Mouse (Mus musculus) spleen, adult 2 months (tissue): ENCODE measurements around the gene Asxl2. TPM values are rescaled to one million over a fixed set of nuclear protein-coding genes. Genes with fewer than 3 reads are reported as not detected.
A peak's percentile ranks its signal among the peaks of the same experiment; 100 is the strongest.
"Not testable (repeated sequence)": the region's sequence is repeated elsewhere in the genome, so short reads cannot be mapped to it uniquely, and the experiment has no call there.

Experiments used
- DNase-seq, 2 experiments: peaks; one replicate each; pipeline versions ENCODE4 v3.0.0 to v3.0.0-alpha.2; 2012 to 2021; ENCODE audit warnings: low spot score in 2 of 2, low read depth in 1 of 2
- H3K27ac ChIP-seq: fragments of 200-500 bp; 2 replicates; pipeline ENCODE4 v1.5.1; 2012; ENCODE audit warnings: low read length, inconsistent platforms; ENCODE audit not compliant: insufficient read depth
- H3K27me3 ChIP-seq: fragments of 200-500 bp; 2 replicates; pipeline ENCODE4 v1.6.1; 2012; ENCODE audit warnings: mild to moderate bottlenecking, moderate library complexity, low read length, inconsistent platforms; ENCODE audit not compliant: control insufficient read depth, insufficient read depth
- H3K36me3 ChIP-seq: fragments of 200-500 bp; 2 replicates; pipeline ENCODE4 v1.6.1; 2012; ENCODE audit warnings: mild to moderate bottlenecking, low read length, inconsistent platforms; ENCODE audit not compliant: control insufficient read depth, insufficient read depth
- H3K4me1 ChIP-seq: fragments of 200-500 bp; 2 replicates; pipeline ENCODE4 v1.6.1; 2011; ENCODE audit warnings: inconsistent platforms; ENCODE audit not compliant: control insufficient read depth, insufficient read depth, insufficient read length
- H3K4me3 ChIP-seq: fragments of 200-500 bp; 2 replicates; pipeline ENCODE4 v1.5.1; 2011; ENCODE audit warnings: mild to moderate bottlenecking, inconsistent platforms; ENCODE audit not compliant: insufficient read depth, insufficient read length; ENCODE audit errors: extremely low read depth
- CTCF ChIP-seq: fragments of 200-500 bp; IDR thresholded peaks from 2 replicates; pipeline ENCODE4 v1.5.1; 2011; ENCODE audit warnings: mild to moderate bottlenecking, inconsistent platforms; ENCODE audit not compliant: insufficient read depth, insufficient read length, insufficient replicate concordance; ENCODE audit errors: extremely low read depth
- POLR2A ChIP-seq: fragments of 200-500 bp; IDR thresholded peaks from 2 replicates; pipeline ENCODE4 v1.6.1; 2011; ENCODE audit warnings: low read depth, low read length, inconsistent platforms
- WGBS: fragments of 180-500 bp; shearing (Covaris S2); methylation state at CpG from one replicate; pipeline ENCODE4 v1.1.7; 2018; 5-methylcytosine and 5-hydroxymethylcytosine counted together
- polyA plus RNA-seq: library from polyadenylated mRNA; depleted of rRNA; stranded (reverse); fragments of >200 nt; gene quantifications from 2 replicates; pipeline ENCODE4 v1.2.3, GENCODE M21; 2012

Gene Asxl2
- polyA plus RNA-seq, 1 experiment, result 7.1 TPM

GRCm38 (mm10) chr12:3390071-3390470 is 36.6 kb upstream of the Asxl2 start:
- Histone ChIP-seq H3K4me3 (no peak overlapping the region), H3K27ac (no peak overlapping the region), H3K4me1 (no peaks in the 10 kb centered on the region), H3K36me3 (no peaks in the 10 kb centered on the region), H3K27me3 (no peaks in the 10 kb centered on the region)
- no peak for DNase-seq
- TF ChIP-seq CTCF, result no peak
- TF ChIP-seq POLR2A, result no peak
- WGBS, result 92% methylated on average over 2 of the region's 2 CpGs

- no peaks in the 10 kb centered on the region for H3K36me3 ChIP-seq
- WGBS, result 41% methylated on average over 12 of the region's 12 CpGs
- no peak overlapping the region for H3K27ac ChIP-seq
- H3K27me3 ChIP-seq, result no peaks in the 10 kb centered on the region
- TF ChIP-seq POLR2A, result no peak
- peak; percentile 94 for TF ChIP-seq CTCF
- H3K4me3 ChIP-seq, result no peak overlapping the region
- DNase-seq, result peak; percentile 36 to 74
- no peaks in the 10 kb centered on the region for H3K4me1 ChIP-seq
Measured at GRCm38 (mm10) chr12:3390577-3391262, 35.9 kb upstream of the Asxl2 start.

- Histone ChIP-seq H3K4me1 (no peaks in the 10 kb centered on the region), H3K27me3 (no peaks in the 10 kb centered on the region), H3K27ac (no peak overlapping the region), H3K4me3 (no peak overlapping the region), H3K36me3 (no peaks in the 10 kb centered on the region)
- DNase-seq, result no peak
- 52% methylated on average over 1 of the region's 1 CpGs for WGBS
- TF ChIP-seq POLR2A, result no peak
- TF ChIP-seq CTCF, result no peak
Measured at GRCm38 (mm10) chr12:3391276-3391675, 35.4 kb upstream of the Asxl2 start.

- DNase-seq, result no peak
- Histone ChIP-seq H3K27ac (no peak overlapping the region), H3K4me3 (no peak overlapping the region), H3K36me3 (no peaks in the 10 kb centered on the region), H3K4me1 (no peaks in the 10 kb centered on the region), H3K27me3 (no peaks in the 10 kb centered on the region)
- WGBS, result 93% methylated on average over 4 of the region's 4 CpGs
- TF ChIP-seq CTCF (no peak), POLR2A (no peak)
Measured at GRCm38 (mm10) chr12:3393140-3393539, 33.5 kb upstream of the Asxl2 start.

- DNase-seq, result no peak
- TF ChIP-seq CTCF (no peak), POLR2A (no peak)
- Histone ChIP-seq H3K27me3 (no peaks in the 10 kb centered on the region), H3K4me1 (no peaks in the 10 kb centered on the region), H3K36me3 (no peaks in the 10 kb centered on the region), H3K4me3 (no peak overlapping the region), H3K27ac (no peak overlapping the region)
- WGBS, result 97% methylated on average over 8 of the region's 8 CpGs
Measured at GRCm38 (mm10) chr12:3396931-3397330, 29.7 kb upstream of the Asxl2 start.

- 95% methylated on average over 3 of the region's 3 CpGs for WGBS
- H3K4me3 ChIP-seq, H3K27me3 ChIP-seq, H3K4me1 ChIP-seq, DNase-seq, H3K36me3 ChIP-seq, H3K27ac ChIP-seq: not testable (repeated sequence)
Measured at GRCm38 (mm10) chr12:3405662-3406061, 21.0 kb upstream of the Asxl2 start.

- TF ChIP-seq CTCF (no peak), POLR2A (no peak)
- 97% methylated on average over 6 of the region's 6 CpGs for WGBS
- Histone ChIP-seq H3K36me3 (peaks cover 4% of the 10 kb centered on the region; the same call in 1 of the 2 replicates), H3K27ac (no peak overlapping the region), H3K4me1 (no peaks in the 10 kb centered on the region), H3K4me3 (no peak overlapping the region), H3K27me3 (no peaks in the 10 kb centered on the region)
- no peak for DNase-seq
Measured at GRCm38 (mm10) chr12:3406585-3406984, 20.1 kb upstream of the Asxl2 start.
